ENCODE assay signal across 9 mouse cellular contexts in the genomic region with DNA sequence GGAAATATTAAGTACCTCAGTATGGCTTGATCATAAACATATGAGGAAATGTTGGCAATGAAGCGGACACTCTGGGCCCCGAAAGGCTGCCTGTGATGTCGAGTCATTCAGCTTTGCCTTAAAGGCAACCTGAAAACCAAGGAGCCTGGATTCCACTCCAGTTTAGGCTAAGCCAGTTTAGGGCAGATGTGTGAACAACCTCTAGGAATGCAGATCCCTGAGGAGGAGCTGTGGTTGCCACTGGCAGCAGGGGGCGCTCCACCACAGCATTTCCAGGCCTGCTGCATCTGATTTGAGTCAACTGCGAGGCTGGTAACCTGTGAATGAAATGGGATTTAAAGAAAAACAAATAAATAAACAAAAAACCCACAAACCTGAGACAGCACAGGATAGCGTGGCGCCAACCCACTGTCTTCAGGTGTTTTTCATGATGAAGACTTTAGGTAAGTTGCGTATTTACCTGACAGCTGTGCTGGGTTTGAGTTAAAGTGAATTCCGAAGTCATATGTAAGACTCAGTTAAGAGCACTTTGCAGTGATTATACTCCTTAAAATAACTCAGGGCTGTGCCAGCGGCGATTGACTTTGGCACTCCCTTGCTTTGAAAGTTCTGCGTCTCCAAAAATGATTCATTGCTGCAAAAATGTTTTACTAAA. TPM values are rescaled to one million over a fixed set of nuclear protein-coding genes. Genes with fewer than 3 reads are reported as not detected.
A peak's percentile ranks its signal among the peaks of the same experiment; 100 is the strongest.
DNase-seq lines count a peak whose midpoint lies in the region; ATAC-seq and TF ChIP-seq lines count a peak whose summit lies in the region.
"Had no signal": no experiment of that assay in that cellular context is flagged by ENCODE, and none has a peak within 500 bp of the region (broad histone marks: within the 10 kb centered on the region; RNA-seq: fewer than 3 reads in every experiment).

No protein-coding gene starts in this region.

- H3K27ac ChIP-seq in midbrain, embryonic 10.5 days (replicated peaks): no peak overlapping the region
- no peak overlapping the region for H3K27ac ChIP-seq in midbrain, embryonic 16.5 days (ENCODE audit: low read length)
- no peak overlapping the region for H3K27ac ChIP-seq in stomach, postnatal 0 days (replicated peaks)
- H3K27ac ChIP-seq: stomach, embryonic 15.5 days had no signal

- H3K4me2 ChIP-seq in midbrain, embryonic 16.5 days (ENCODE audit: low read length): no peak overlapping the region
- H3K4me2 ChIP-seq in stomach, postnatal 0 days (replicated peaks; ENCODE audit: low read depth): no peak overlapping the region
- H3K4me2 ChIP-seq: stomach, embryonic 15.5 days had no signal

- H3K9me3 ChIP-seq in midbrain, embryonic 10.5 days (replicated peaks): no peaks in the 10 kb centered on the region
- H3K9me3 ChIP-seq in midbrain, embryonic 16.5 days (replicated peaks; ENCODE audit: control insufficient read depth, low read length, poor library complexity, severe bottlenecking): no peaks in the 10 kb centered on the region
- no peaks in the 10 kb centered on the region for H3K9me3 ChIP-seq in stomach, postnatal 0 days (ENCODE audit: control insufficient read depth, low read length)
- H3K9me3 ChIP-seq: stomach, embryonic 15.5 days had no signal

- no peak overlapping the region for H3K4me3 ChIP-seq in midbrain, embryonic 10.5 days
- no peak overlapping the region for H3K4me3 ChIP-seq in midbrain, embryonic 16.5 days (ENCODE audit: low read depth, low read length)
- no peak overlapping the region for H3K4me3 ChIP-seq in stomach, postnatal 0 days (ENCODE audit: low read depth, low read length)
- H3K4me3 ChIP-seq: stomach, embryonic 15.5 days had no signal

- intact Hi-C loops in gastrocnemius, postnatal 14 days (cut with DNase I; ENCODE audit: low total_unique reads): loop anchor here (5.0 to 10.0 kb wide), 2 partner anchors 134 to 426 kb away; no protein-coding TSS in a partner anchor
- intact Hi-C loops in left cerebral cortex, postnatal 4 days (cut with DNase I): loop anchor here (2.0 to 10.0 kb wide), 2 partner anchors 134 to 428 kb away; no protein-coding TSS in a partner anchor

- H3K27me3 ChIP-seq in midbrain, embryonic 10.5 days (ENCODE audit: low read depth, poor library complexity, severe bottlenecking): no peaks in the 10 kb centered on the region
- H3K27me3 ChIP-seq in midbrain, embryonic 16.5 days (ENCODE audit: control insufficient read depth, insufficient read depth, low read depth, low read length): no peaks in the 10 kb centered on the region
- H3K27me3 ChIP-seq in stomach, postnatal 0 days (ENCODE audit: control insufficient read depth, insufficient read depth, low read length): no peaks in the 10 kb centered on the region
- H3K27me3 ChIP-seq: stomach, embryonic 15.5 days had no signal

- ATAC-seq in midbrain, embryonic 16.5 days: no peak
- ATAC-seq in stomach, postnatal 0 days (ENCODE audit: low FRiP score, low TSS enrichment): peak; percentile 61; the same call in 1 of the 2 replicates

- DNase-seq in midbrain, embryonic 10.5 days (ENCODE audit: low spot score): peak; percentile 85
- peak; percentile 82 to 86 for DNase-seq in cerebellum, postnatal 4 days (ENCODE audit: low spot score in 2 of 2)
- peak; percentile 80 for DNase-seq in gastrocnemius, postnatal 14 days
- DNase-seq in kidney, adult 18-20 months: peak; percentile 88
- peak; percentile 88 for DNase-seq in left cerebral cortex, postnatal 4 days
- DNase-seq in naive thymus-derived CD4-positive, alpha-beta T cell, adult 2 months (ENCODE audit: low read depth): peak; percentile 78
- peak; percentile 82 for DNase-seq in stomach, postnatal 0 days (ENCODE audit: low spot score)

- no peak overlapping the region for H3K9ac ChIP-seq in midbrain, embryonic 16.5 days (ENCODE audit: low read depth, low read length)
- H3K9ac ChIP-seq in stomach, postnatal 0 days (ENCODE audit: low read length): no peak overlapping the region
- H3K9ac ChIP-seq: stomach, embryonic 15.5 days had no signal

- no peak for TF ChIP-seq EP300 in stomach, postnatal 0 days (optimal IDR thresholded peaks at IDR 0.05)

- no peaks in the 10 kb centered on the region for H3K4me1 ChIP-seq in midbrain, embryonic 10.5 days
- no peaks in the 10 kb centered on the region for H3K4me1 ChIP-seq in midbrain, embryonic 16.5 days (ENCODE audit: control insufficient read depth, insufficient read depth, low read length)
- no peaks in the 10 kb centered on the region for H3K4me1 ChIP-seq in stomach, postnatal 0 days (replicated peaks; ENCODE audit: control insufficient read depth, insufficient read depth)
- H3K4me1 ChIP-seq: stomach, embryonic 15.5 days had no signal

- TF ChIP-seq CTCF in stomach, postnatal 0 days (IDR thresholded peaks at IDR 0.05; ENCODE audit: low read depth): peak; percentile 89

- no peaks in the 10 kb centered on the region for H3K36me3 ChIP-seq in midbrain, embryonic 10.5 days
- no peaks in the 10 kb centered on the region for H3K36me3 ChIP-seq in midbrain, embryonic 16.5 days (ENCODE audit: control insufficient read depth, insufficient read depth, low read length)
- H3K36me3 ChIP-seq in stomach, postnatal 0 days (ENCODE audit: control insufficient read depth, insufficient read depth, low read length): no peaks in the 10 kb centered on the region
- H3K36me3 ChIP-seq: stomach, embryonic 15.5 days had no signal

- 29% methylated on average over 12 of the region's 12 CpGs for whole genome bisulfite sequencing in midbrain, embryonic 10.5 days
- 26% methylated on average over 12 of the region's 12 CpGs for WGBS in midbrain, embryonic 16.5 days
- WGBS in stomach, postnatal 0 days: 29% methylated on average over 12 of the region's 12 CpGs

RNA-seq across cellular contexts. Expression of a gene that starts 6.4 kb away (rescaled TPM):
- polyA plus RNA-seq in midbrain, embryonic 10.5 days (2016; fragmentation: Nextera tagmentation; extraction: Ambion mirVana): 0.64 and 1.0 TPM in 2 replicates
- polyA plus RNA-seq in midbrain, embryonic 16.5 days (2015; fragmentation: Nextera tagmentation; extraction: Ambion mirVana): 17.4 and 18.7 TPM in 2 replicates
- 1 to 10 TPM; 3.5 to 4.0 TPM for total RNA-seq in gastrocnemius, postnatal 14 days (2021)
- total RNA-seq in left cerebral cortex, postnatal 4 days (2021): 10 to 100 TPM; 74.8 to 87.6 TPM
- polyA plus RNA-seq in stomach, postnatal 0 days (2015; fragmentation: Nextera tagmentation; extraction: Ambion mirVana): 5.7 and 6.3 TPM in 2 replicates
